In the genomic region with DNA sequence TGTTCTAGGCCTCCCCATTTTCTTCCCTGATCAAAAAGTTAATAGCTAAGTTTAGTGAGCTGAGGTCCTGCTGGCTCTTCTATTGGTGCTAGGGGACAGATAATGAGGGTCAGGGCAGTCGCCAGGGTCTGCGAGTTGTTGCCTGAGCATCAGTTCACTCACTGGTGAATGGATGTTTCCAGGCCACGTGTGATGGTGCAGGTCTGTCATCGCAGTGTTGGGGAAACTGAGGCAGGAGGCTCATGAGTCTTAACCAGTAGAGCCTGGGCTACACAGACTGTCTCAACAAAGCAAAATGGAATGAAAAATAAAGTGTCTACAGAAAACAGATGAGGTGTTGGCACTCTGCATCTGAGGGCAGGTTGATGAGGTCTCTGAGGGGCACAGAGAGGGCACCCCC, we compare ENCODE assay signal across 1 mouse cellular context.
TF ChIP-seq lines count a peak whose summit lies in the region.

No protein-coding gene starts in this region.

TF ChIP-seq in MEL, 35 proteins besides CTCF, POLR2A, EP300 and RAD21:
- TF ChIP-seq SMC3 (IDR thresholded peaks at IDR 0.05; ENCODE audit: low read depth, low read length) (no peak), GATA1 (IDR thresholded peaks at IDR 0.05; ENCODE audit: low read depth, low read length) (no peak), USF1 (IDR thresholded peaks at IDR 0.05; ENCODE audit: low read depth, low read length) (no peak), MXI1 (IDR thresholded peaks at IDR 0.05; ENCODE audit: low read depth, low read length) (peak; percentile 7; the same call in 1 of the 2 replicates), GABPA (IDR thresholded peaks at IDR 0.05; ENCODE audit: low read depth, low read length) (no peak), BHLHE40 (IDR thresholded peaks at IDR 0.05; ENCODE audit: borderline replicate concordance, low read depth, low read length) (no peak), TBP (IDR thresholded peaks at IDR 0.05; ENCODE audit: low read depth, low read length) (no peak), MAZ (IDR thresholded peaks at IDR 0.05; ENCODE audit: low read depth, low read length) (peak; percentile 23; the same call in 1 of the 2 replicates), MEF2A (IDR thresholded peaks at IDR 0.05; ENCODE audit: extremely low read depth, insufficient replicate concordance, low read depth, low read length, poor library complexity, severe bottlenecking) (no peak), RCOR1 (IDR thresholded peaks at IDR 0.05; ENCODE audit: low read depth, low read length) (no peak), POLR2AphosphoS2 (IDR thresholded peaks at IDR 0.05; ENCODE audit: low read length) (no peak), POLR2AphosphoS5 (IDR thresholded peaks at IDR 0.05; ENCODE audit: borderline replicate concordance, low read depth, low read length) (no peak)
